Mouse (Mus musculus): ENCODE measurements at regions not wholly inside any gene's neighbourhood (a gene's known extent, or its start where the extent isn't known, plus 50 kb on each side); places are given as distances from the start of the nearest gene placed in this dataset.

GRCm38 (mm10) chr15:40032088-40032487 is 102.1 kb upstream of the 9330182O14Rik start:
- no peak overlapping the region for H3K4me3 ChIP-seq
- H3K27ac ChIP-seq, result no peak overlapping the region
- no peak for ATAC-seq (ENCODE audit: low FRiP score)

GRCm38 (mm10) chr15:40036181-40036580 is 98.0 kb upstream of the 9330182O14Rik start:
- no peaks in the 10 kb centered on the region for H3K9me3 ChIP-seq
- H3K9ac ChIP-seq, result no peak overlapping the region
- no peaks in the 10 kb centered on the region for H3K27me3 ChIP-seq
- no peak for ATAC-seq (ENCODE audit: low FRiP score)
- H3K4me2 ChIP-seq, result no peak overlapping the region
- H3K36me3 ChIP-seq, result no peaks in the 10 kb centered on the region
- no peak overlapping the region for H3K27ac ChIP-seq
- H3K4me1 ChIP-seq (replicated peaks), result no peaks in the 10 kb centered on the region
- H3K4me3 ChIP-seq, result no peak overlapping the region
- 97% methylated on average over 1 of the region's 1 CpGs for whole genome bisulfite sequencing

More at GRCm38 (mm10) chr15:40032088-40032487, 102.1 kb upstream of the 9330182O14Rik start:
- no peaks in the 10 kb centered on the region for H3K4me1 ChIP-seq (replicated peaks)
- H3K9me3 ChIP-seq, result no peaks in the 10 kb centered on the region
- H3K9ac ChIP-seq, result no peak overlapping the region
- H3K27me3 ChIP-seq, result no peaks in the 10 kb centered on the region
- H3K4me2 ChIP-seq, result no peak overlapping the region
- H3K36me3 ChIP-seq, result no peaks in the 10 kb centered on the region

GRCm38 (mm10) chr15:40037266-40037665 is 96.9 kb upstream of the 9330182O14Rik start:
- Histone ChIP-seq H3K4me3 (no peak overlapping the region), H3K4me1 (replicated peaks) (no peaks in the 10 kb centered on the region), H3K9ac (no peak overlapping the region), H3K4me2 (no peak overlapping the region), H3K27ac (no peak overlapping the region), H3K27me3 (no peaks in the 10 kb centered on the region), H3K36me3 (no peaks in the 10 kb centered on the region), H3K9me3 (no peaks in the 10 kb centered on the region)
- 71% methylated on average over 7 of the region's 7 CpGs for WGBS
- ATAC-seq (ENCODE audit: low FRiP score), result no peak

GRCm38 (mm10) chr15:40046219-40046618 is 87.9 kb upstream of the 9330182O14Rik start:
- Histone ChIP-seq H3K27me3 (no peaks in the 10 kb centered on the region), H3K4me3 (no peak overlapping the region), H3K4me1 (replicated peaks) (peaks cover 6% of the 10 kb centered on the region), H3K9ac (no peak overlapping the region), H3K4me2 (no peak overlapping the region), H3K9me3 (no peaks in the 10 kb centered on the region), H3K27ac (no peak overlapping the region), H3K36me3 (no peaks in the 10 kb centered on the region)
- WGBS, result 34% methylated on average over 5 of the region's 5 CpGs
- no peak for ATAC-seq (ENCODE audit: low FRiP score)

GRCm38 (mm10) chr15:40047100-40047499 is 87.1 kb upstream of the 9330182O14Rik start:
- no peak overlapping the region for H3K4me2 ChIP-seq
- H3K27ac ChIP-seq, result no peak overlapping the region
- no peaks in the 10 kb centered on the region for H3K9me3 ChIP-seq
- H3K27me3 ChIP-seq, result no peaks in the 10 kb centered on the region
- no peak overlapping the region for H3K9ac ChIP-seq
- peaks cover 6% of the 10 kb centered on the region for H3K4me1 ChIP-seq (replicated peaks)
- ATAC-seq (ENCODE audit: low FRiP score), result no peak
- no peak overlapping the region for H3K4me3 ChIP-seq
- H3K36me3 ChIP-seq, result no peaks in the 10 kb centered on the region
- 84% methylated on average over 1 of the region's 1 CpGs for WGBS

- Histone ChIP-seq H3K9ac (no peak overlapping the region), H3K27me3 (no peaks in the 10 kb centered on the region), H3K27ac (no peak overlapping the region), H3K4me3 (no peak overlapping the region), H3K4me2 (no peak overlapping the region), H3K36me3 (no peaks in the 10 kb centered on the region), H3K9me3 (no peaks in the 10 kb centered on the region), H3K4me1 (replicated peaks) (no peaks in the 10 kb centered on the region)
- ATAC-seq (ENCODE audit: low FRiP score), result no peak
- WGBS, result 89% methylated on average over 2 of the region's 2 CpGs
These were observed 66.1 kb upstream of the 9330182O14Rik start for GRCm38 (mm10) chr15:40068051-40068450.

- H3K27ac ChIP-seq, result no peak overlapping the region
- H3K9me3 ChIP-seq, result no peaks in the 10 kb centered on the region
- no peak overlapping the region for H3K4me3 ChIP-seq
- no peak for ATAC-seq (ENCODE audit: low FRiP score)
- no peak overlapping the region for H3K9ac ChIP-seq
- H3K27me3 ChIP-seq, result no peaks in the 10 kb centered on the region
- WGBS, result 76% methylated on average over 3 of the region's 3 CpGs
- H3K4me1 ChIP-seq (replicated peaks), result no peaks in the 10 kb centered on the region
- no peaks in the 10 kb centered on the region for H3K36me3 ChIP-seq
- H3K4me2 ChIP-seq, result no peak overlapping the region
These were observed 58.8 kb upstream of the 9330182O14Rik start for GRCm38 (mm10) chr15:40075334-40075893.

GRCm38 (mm10) chr15:40079872-40080271 is 54.3 kb upstream of the 9330182O14Rik start:
- Histone ChIP-seq H3K9me3 (no peaks in the 10 kb centered on the region), H3K27ac (no peak overlapping the region), H3K4me1 (replicated peaks) (no peaks in the 10 kb centered on the region), H3K4me3 (no peak overlapping the region), H3K9ac (no peak overlapping the region), H3K4me2 (no peak overlapping the region), H3K27me3 (no peaks in the 10 kb centered on the region), H3K36me3 (no peaks in the 10 kb centered on the region)
- WGBS, result 81% methylated on average over 6 of the region's 6 CpGs
- ATAC-seq (ENCODE audit: low FRiP score), result no peak

Data from hindbrain, embryonic 13.5 days (tissue).